Mouse (Mus musculus): ENCODE results near the gene Mc1r. TPM values are rescaled to one million over a fixed set of nuclear protein-coding genes. Genes with fewer than 3 reads are reported as not detected.
"Not testable (repeated sequence)": the region's sequence is repeated elsewhere in the genome, so short reads cannot be mapped to it uniquely, and the experiment has no call there.

Gene Mc1r
- polyA plus RNA-seq, 1 experiment from 2014 or later: not detected

DNA sequence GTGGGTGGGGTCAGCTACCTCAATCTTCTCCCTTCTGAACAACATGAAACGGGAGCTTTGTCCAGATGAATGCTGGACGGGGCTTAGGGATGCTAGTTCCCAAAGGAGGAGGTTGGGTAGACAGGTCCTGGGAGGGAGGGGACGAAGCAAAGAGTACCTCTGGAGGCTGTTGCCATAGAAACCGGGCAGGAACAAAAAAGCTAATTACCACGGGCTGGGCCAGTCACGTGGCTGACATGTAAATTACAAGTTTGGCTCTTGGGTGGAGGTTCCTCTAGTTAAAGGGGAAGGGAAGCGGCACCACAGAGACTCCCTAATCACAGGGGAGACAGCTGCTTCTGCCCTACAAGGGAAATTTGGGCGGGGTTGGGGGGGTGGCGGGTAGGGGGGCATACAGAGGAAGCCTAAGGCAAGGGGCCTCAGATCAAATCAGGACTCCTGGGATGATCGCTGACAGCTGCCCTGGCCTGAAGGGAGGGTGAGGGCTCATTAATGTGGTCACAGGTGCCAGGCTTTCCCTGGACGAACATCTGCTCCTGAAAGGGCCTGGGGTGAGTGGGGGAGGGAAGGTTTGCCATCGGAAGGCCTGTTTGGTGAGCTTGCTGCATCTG lies 5.8 kb downstream of the Mc1r start:
- Histone ChIP-seq H3K9me3 (no peaks in the 10 kb centered on the region), H3K9ac (no peak overlapping the region), H3K36me3 (no peaks in the 10 kb centered on the region), H3K27me3 (peaks cover 68% of the 10 kb centered on the region), H3K4me1 (peaks cover 9% of the 10 kb centered on the region; the same call in 1 of the 2 replicates), H3K4me3 (no peak overlapping the region), H3K27ac (no peak overlapping the region), H3K4me2 (no peak overlapping the region)
- ATAC-seq (ENCODE audit: borderline replicate concordance, extremely low read depth, low FRiP score, low TSS enrichment): no peak
- WGBS: 3% methylated on average over 12 of the region's 12 CpGs

DNA sequence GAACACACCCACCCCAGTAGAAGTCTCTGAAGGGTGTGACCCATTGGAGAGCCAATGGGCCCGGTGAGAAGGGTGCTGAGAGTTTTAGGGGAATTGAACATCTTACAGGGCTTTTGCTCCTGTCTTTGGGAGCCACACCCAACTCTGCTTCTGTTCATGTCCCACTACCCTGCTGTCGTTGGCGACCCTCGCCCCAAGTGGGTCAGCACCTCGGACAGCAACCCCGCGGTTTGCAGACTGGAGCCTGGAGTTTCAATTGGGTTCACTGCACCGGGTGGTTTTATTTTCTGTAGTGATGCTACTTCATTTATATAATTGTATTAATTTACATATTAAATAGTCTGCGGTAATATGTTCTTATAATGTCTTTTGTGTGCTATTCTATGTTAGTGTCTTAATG lies 7.3 kb downstream of the Mc1r start:
- no peaks in the 10 kb centered on the region for H3K9me3 ChIP-seq

DNA sequence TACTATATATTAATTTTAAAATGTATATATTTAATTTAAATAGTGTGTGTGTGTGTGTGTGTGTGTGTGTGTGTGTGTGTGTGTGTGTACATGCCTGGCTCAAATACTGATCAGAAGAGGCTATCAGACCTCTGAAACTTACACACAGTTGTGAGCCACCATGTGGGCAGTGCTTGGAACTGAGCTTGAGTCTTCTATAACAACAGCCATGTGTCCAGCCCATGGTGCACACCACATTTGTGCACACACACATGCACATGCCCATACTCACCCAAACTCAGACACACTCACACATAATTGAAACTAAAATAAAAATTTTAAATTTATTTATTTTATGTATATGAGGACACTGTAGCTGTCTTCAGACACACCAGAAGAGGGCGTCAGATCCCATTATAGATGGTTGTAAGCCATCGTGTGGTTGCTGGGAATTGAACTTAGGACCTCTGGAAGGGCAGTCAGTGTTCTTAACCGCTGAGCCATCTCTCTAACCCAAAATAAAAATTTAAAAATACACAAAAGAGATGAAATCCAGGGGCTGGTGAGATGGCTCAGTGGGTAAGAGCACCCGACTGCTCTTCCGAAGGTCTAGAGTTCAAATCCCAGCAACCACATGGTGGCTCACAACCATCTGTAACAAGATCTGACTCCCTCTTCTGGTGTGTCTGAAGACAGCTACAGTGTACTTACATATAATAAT lies 8.2 kb downstream of the Mc1r start:
- H3K4me3 ChIP-seq; ATAC-seq (ENCODE audit: borderline replicate concordance, extremely low read depth, low FRiP score, low TSS enrichment); H3K36me3 ChIP-seq; H3K4me2 ChIP-seq; H3K9me3 ChIP-seq; H3K9ac ChIP-seq; H3K27ac ChIP-seq; H3K4me1 ChIP-seq: not testable (repeated sequence)
- WGBS: 72% methylated on average over 5 of the region's 5 CpGs
- H3K27me3 ChIP-seq: peaks cover 45% of the 10 kb centered on the region

More for the DNA sequence above, 7.3 kb downstream of the Mc1r start:
- Histone ChIP-seq H3K9ac (no peak overlapping the region), H3K36me3 (no peaks in the 10 kb centered on the region), H3K27me3 (peaks cover 54% of the 10 kb centered on the region), H3K4me1 (peaks cover 9% of the 10 kb centered on the region; the same call in 1 of the 2 replicates), H3K4me3 (no peak overlapping the region), H3K27ac (no peak overlapping the region), H3K4me2 (no peak overlapping the region)
- ATAC-seq (ENCODE audit: borderline replicate concordance, extremely low read depth, low FRiP score, low TSS enrichment): no peak
- WGBS: 10% methylated on average over 9 of the region's 9 CpGs

DNA sequence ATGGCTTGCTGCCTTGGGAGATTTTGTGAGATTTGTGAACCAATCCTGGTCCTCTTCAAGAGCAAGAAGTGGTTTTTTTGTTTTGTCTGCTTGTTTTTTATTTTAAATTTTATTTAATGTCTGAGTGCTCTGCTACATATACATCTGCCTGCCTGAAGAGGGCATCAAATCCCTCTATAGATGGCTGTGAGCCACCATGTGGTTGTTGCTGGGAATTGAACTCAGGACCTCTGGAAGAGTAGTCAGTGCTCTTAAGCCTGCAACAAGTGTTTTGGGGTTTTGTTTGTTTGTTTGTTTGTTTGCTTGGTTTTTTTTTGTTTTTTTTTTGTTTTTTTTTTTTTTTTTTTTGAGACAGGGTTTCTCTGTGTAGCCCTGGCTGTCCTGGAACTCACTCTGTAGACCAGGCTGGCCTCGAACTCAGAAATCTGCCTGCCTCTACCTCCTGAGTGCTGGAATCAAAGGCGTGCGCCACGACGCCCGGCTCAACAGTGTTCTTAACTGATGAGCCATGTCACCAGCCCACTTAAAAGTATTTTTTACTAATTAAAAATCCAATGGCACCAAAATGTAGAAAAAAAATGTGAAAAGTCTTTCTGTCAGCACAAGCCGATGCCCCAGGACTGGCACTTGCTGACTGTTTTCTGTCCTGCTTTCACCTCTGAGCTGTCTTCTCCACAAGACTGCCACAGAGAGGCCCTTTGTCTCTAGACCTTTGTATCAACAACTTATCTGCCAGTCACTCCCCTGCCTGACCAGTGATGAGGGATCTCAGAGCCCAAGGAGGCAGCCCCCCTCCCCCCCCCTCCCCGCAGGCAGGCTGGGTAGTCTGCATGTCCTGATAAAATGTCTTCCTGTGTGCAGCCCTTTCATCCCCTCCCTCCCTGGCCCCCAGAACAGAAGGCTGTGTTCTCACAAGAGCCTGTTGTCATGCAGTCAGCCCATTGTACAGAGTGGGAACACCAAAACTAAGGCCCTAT lies 9.3 kb downstream of the Mc1r start:
- H3K27me3 ChIP-seq: peaks cover 34% of the 10 kb centered on the region
- H3K4me3 ChIP-seq: no peak overlapping the region
- no peak overlapping the region for H3K9ac ChIP-seq
- H3K9me3 ChIP-seq: no peaks in the 10 kb centered on the region
- no peaks in the 10 kb centered on the region for H3K36me3 ChIP-seq
- H3K27ac ChIP-seq: no peak overlapping the region
- 76% methylated on average over 8 of the region's 8 CpGs for WGBS
- no peak for ATAC-seq (ENCODE audit: borderline replicate concordance, extremely low read depth, low FRiP score, low TSS enrichment)
- H3K4me1 ChIP-seq: peaks cover 5% of the 10 kb centered on the region; the same call in 1 of the 2 replicates
- H3K4me2 ChIP-seq: no peak overlapping the region

DNA sequence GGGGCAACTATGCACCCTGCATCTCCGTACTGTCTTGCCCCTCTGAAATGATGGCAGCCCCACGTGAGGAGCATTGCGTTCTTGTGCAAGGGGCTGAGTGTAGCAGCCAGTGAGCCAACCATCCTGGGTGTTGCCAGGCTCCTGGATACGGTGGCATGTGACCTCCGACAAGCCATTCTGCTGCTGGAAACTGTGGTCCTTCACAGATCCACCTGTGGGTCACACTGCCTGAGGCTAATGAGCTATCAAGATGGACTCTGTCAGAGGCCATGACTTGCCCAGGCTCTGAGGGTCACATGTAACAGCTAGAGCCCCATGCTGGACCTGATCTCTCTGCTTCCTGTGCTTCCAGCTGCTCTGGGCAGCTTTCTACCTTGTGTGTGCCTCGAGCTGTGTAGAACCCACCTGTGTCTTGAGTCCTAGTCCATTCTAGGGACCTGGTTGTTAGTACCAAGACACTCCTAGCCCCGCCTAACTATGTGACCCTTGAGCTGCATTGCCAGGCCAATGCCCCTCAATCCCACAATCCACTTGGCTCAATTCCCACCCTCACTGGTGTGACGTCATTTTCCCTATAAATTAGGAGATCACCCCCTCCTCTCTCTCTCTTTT lies 10.1 kb downstream of the Mc1r start:
- Histone ChIP-seq H3K4me1 (no peaks in the 10 kb centered on the region), H3K9ac (no peak overlapping the region), H3K36me3 (no peaks in the 10 kb centered on the region), H3K4me2 (no peak overlapping the region), H3K9me3 (no peaks in the 10 kb centered on the region), H3K4me3 (no peak overlapping the region), H3K27me3 (peaks cover 26% of the 10 kb centered on the region), H3K27ac (no peak overlapping the region)
- no peak for ATAC-seq (ENCODE audit: borderline replicate concordance, extremely low read depth, low FRiP score, low TSS enrichment)
- 70% methylated on average over 8 of the region's 8 CpGs for WGBS

DNA sequence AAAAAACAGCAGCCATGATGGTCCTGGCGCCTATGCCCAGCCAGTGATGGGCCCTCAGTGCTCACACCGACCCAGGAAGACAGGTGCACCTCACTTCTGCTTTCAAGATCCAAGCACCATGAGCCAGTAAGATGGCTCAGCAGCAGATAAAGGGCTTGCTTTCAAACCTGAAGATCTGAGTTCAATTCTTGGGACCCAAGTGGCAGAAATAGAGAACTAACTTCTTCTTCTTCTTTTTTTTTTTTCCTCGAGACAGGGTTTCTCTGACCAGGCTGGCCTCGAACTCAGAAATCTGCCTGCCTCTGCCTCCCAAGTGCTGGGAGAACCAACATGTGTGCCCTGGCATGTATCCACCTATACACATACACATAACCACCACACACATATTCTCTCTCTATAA lies 12.8 kb downstream of the Mc1r start:
- no peak overlapping the region for H3K9ac ChIP-seq
- H3K4me2 ChIP-seq: no peak overlapping the region
- H3K4me3 ChIP-seq: no peak overlapping the region
- no peak overlapping the region for H3K27ac ChIP-seq
- no peaks in the 10 kb centered on the region for H3K4me1 ChIP-seq
- no peaks in the 10 kb centered on the region for H3K9me3 ChIP-seq
- no peaks in the 10 kb centered on the region; the same call in 1 of the 2 replicates for H3K27me3 ChIP-seq
- WGBS: 88% methylated on average over 4 of the region's 4 CpGs
- no peak for ATAC-seq (ENCODE audit: borderline replicate concordance, extremely low read depth, low FRiP score, low TSS enrichment)
- no peaks in the 10 kb centered on the region for H3K36me3 ChIP-seq

DNA sequence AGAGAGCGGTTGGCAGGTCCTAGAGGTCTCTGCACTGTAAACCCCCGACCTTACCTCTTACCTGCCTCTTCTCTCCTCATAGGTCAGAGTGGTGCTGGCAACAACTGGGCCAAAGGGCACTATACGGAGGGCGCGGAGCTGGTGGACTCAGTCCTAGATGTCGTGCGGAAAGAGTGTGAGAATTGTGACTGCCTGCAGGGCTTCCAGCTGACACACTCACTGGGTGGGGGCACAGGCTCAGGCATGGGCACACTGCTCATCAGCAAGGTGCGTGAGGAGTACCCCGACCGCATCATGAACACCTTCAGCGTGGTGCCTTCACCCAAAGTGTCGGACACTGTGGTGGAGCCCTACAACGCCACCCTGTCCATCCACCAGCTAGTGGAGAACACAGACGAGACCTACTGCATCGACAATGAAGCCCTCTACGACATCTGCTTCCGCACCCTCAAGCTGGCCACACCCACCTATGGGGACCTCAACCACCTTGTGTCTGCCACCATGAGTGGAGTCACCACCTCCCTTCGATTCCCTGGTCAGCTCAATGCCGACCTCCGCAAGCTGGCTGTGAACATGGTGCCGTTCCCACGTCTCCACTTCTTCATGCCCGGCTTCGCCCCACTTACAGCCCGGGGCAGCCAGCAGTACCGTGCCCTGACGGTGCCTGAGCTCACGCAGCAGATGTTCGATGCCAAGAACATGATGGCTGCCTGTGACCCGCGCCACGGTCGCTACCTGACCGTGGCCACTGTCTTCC lies 13.8 kb downstream of the Mc1r start:
- H3K4me2 ChIP-seq: no peak overlapping the region
- no peak overlapping the region for H3K4me3 ChIP-seq
- H3K36me3 ChIP-seq: no peaks in the 10 kb centered on the region
- 90% methylated on average over 34 of the region's 34 CpGs for WGBS
- H3K27me3 ChIP-seq: no peaks in the 10 kb centered on the region
- H3K9ac ChIP-seq: no peak overlapping the region
- H3K4me1 ChIP-seq: no peaks in the 10 kb centered on the region
- H3K9me3 ChIP-seq: no peaks in the 10 kb centered on the region
- ATAC-seq (ENCODE audit: borderline replicate concordance, extremely low read depth, low FRiP score, low TSS enrichment): no peak
- H3K27ac ChIP-seq: no peak overlapping the region

DNA sequence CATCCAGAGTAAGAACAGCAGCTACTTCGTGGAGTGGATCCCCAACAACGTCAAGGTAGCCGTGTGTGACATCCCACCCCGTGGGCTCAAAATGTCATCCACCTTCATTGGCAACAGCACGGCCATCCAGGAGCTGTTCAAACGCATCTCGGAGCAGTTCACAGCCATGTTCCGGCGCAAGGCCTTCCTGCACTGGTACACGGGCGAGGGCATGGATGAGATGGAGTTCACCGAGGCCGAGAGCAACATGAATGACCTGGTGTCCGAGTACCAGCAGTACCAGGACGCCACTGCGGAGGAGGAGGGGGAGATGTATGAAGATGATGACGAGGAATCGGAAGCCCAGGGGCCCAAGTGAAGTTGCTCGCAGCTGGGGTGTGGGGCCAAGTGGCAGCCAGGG lies 14.4 kb downstream of the Mc1r start:
- H3K9me3 ChIP-seq: no peaks in the 10 kb centered on the region
- 80% methylated on average over 19 of the region's 19 CpGs for WGBS
- no peak overlapping the region for H3K27ac ChIP-seq
- H3K4me2 ChIP-seq: no peak overlapping the region
- no peak for ATAC-seq (ENCODE audit: borderline replicate concordance, extremely low read depth, low FRiP score, low TSS enrichment)
- H3K4me3 ChIP-seq: no peak overlapping the region
- no peaks in the 10 kb centered on the region for H3K27me3 ChIP-seq
- no peak overlapping the region for H3K9ac ChIP-seq
- no peaks in the 10 kb centered on the region for H3K36me3 ChIP-seq
- no peaks in the 10 kb centered on the region for H3K4me1 ChIP-seq

DNA sequence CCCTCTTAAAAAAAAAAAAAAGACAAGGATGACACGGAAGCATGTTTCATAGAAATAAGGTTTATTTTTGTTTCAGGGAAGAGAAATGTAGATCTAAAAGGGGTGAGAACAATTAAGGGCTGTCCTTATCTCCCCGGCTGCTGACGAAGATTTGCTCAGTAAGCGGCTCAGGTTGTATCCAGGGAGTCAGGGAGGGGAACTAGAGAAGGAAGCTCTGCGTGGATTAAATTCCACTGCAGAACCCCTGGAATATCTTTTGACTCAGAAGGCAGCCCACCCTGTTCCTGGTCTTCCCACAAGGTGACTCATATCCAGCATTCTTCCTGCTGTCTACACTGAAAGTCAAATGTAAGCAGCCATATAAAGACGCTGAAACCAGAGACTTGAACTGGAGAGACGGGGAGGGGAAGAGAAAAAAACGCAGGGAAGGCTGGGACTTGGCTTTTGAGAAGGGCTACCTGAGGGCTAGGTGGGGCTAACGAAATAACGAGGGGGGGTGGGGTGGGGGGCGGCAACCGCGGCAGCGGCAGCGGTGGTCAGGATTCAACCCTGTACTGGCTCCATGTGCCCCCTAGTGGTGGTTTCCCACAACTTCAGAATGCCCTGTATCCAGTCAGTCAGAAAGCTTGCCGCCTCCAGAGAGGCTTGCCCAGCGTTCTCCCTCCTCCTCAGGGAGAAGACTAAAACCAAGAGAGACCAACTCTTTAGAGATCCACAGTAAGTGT lies 15.3 kb downstream of the Mc1r start:
- no peak for ATAC-seq (ENCODE audit: borderline replicate concordance, extremely low read depth, low FRiP score, low TSS enrichment)
- H3K27ac ChIP-seq: no peak overlapping the region
- H3K27me3 ChIP-seq: no peaks in the 10 kb centered on the region
- no peaks in the 10 kb centered on the region for H3K4me1 ChIP-seq
- peaks cover 2% of the 10 kb centered on the region; the same call in 1 of the 2 replicates for H3K9me3 ChIP-seq
- WGBS: 6% methylated on average over 17 of the region's 17 CpGs
- peak overlapping the region; percentile 21 for H3K4me3 ChIP-seq
- no peaks in the 10 kb centered on the region for H3K36me3 ChIP-seq
- H3K4me2 ChIP-seq: peak overlapping the region; percentile 51
- H3K9ac ChIP-seq: no peak overlapping the region

DNA sequence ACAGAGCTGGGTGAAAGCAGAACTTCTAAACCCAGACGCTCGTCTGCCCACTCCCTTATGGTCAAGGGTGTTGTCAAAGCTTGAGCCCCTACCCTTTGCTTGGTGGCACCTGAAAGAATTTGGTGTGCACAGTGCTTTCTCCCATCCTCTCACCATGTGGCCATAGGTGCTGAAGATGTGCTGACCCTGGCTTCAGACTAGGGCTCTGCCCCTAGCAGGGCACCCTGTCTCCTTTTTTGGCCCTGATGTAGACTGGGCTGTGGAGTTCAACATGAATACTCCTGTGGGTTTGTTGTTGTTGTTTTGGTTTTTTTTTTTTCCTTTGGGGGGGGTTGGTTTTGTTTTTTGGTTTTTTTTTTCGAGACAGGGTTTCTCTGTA lies 15.9 kb downstream of the Mc1r start:
- H3K36me3 ChIP-seq: no peaks in the 10 kb centered on the region
- H3K4me2 ChIP-seq: peak overlapping the region; percentile 51; the same call in 1 of the 2 replicates
- no peak overlapping the region for H3K27ac ChIP-seq
- H3K4me1 ChIP-seq: no peaks in the 10 kb centered on the region
- H3K9me3 ChIP-seq: peaks cover 8% of the 10 kb centered on the region; the same call in 1 of the 2 replicates
- WGBS: 13% methylated on average over 3 of the region's 3 CpGs
- no peak overlapping the region for H3K4me3 ChIP-seq
- ATAC-seq (ENCODE audit: borderline replicate concordance, extremely low read depth, low FRiP score, low TSS enrichment): no peak
- no peaks in the 10 kb centered on the region for H3K27me3 ChIP-seq
- H3K9ac ChIP-seq: no peak overlapping the region
